Mouse (Mus musculus): Measurements from ENCODE around the gene Arrdc3.

Gene Arrdc3

DNA sequence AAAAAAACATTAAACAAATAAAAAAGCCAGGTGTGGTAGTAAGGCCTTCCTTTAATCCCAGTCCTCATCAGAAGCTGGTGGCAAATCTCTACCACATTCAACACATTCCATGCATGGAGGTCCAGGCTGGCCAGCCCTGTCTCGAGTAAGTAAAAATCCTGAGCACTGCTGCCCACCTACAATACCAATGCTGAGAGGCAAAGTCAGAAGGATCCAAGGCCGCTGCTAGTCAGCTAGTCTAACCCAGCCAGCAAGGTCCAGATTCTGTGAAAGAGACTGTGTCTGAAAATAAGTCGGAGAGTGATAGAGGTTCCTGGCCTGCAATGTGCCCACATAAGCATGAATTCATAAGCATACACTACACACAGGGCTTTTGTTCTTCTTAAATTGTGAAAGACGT is 14.9 kb downstream of the Arrdc3 start:
- ChIA-PET POLR2A (interaction anchor here (0.6 to 11.9 kb wide), 11 partner anchors 11 to 813 kb away, joined by 3 to 220 read pairs (median 7); partner anchors contain the start of genes Arrdc3 (in 4 of the 4), Mblac2 (in 1 of the 4) and Polr3g (in 1 of the 4)), CTCF (no interaction called here)

DNA sequence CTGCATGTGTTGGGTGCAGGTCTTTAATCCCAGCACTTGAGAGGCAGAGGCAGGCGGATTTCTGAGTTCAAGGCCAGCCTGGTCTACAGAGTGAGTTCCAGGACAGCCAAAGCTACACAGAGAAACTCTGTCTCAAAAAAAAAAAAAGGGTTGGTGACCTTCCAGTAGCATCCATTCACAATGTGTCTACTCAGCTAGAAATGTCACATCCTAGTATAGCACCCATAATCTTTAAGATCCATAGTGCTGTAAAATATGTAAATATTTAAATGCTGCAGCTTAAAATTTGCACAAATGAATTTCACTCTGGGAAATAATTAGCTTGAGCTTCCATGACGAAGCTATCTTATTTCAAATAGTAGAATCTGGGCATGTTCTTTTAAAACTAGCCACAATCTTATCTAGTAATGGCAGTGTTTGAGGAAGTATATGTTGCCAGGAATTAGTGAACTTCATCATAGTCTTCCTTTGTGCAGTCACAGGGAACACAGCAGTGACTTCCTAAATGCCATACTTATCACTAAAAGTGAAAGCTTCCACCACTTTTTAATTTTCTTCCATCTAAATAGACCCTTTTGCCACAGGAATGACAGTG is 16.3 kb downstream of the Arrdc3 start:
- ChIA-PET POLR2A (interaction anchor here in 1 of 4 experiments (11.9 kb wide), 1 partner anchor 15 kb away, joined by 220 read pairs; the partner anchor contains the start of gene Arrdc3), CTCF (no interaction called here)

DNA sequence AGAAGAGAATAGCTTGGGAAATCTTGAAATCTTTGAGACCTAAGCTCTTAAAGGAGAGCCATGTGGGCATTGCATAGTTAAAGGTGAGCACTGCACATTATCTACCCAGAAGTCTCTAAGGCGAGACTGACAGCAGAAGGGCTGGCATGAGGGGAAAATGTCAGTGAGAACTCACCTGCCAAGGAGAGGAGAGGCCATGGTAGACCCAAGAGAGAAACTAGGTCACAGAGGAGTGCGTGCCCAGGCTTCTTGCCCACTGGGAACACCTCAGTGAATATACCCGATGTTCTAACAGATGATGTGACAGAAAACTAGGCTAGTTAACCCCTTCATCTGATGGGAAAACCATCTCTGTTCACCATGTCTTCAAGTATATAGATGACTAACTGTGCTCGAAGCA is 18.2 kb downstream of the Arrdc3 start:
- POLR2A ChIA-PET: interaction anchor here in 2 of 4 experiments (1.0 to 11.9 kb wide), 3 partner anchors 17 to 21 kb away, joined by 3 to 220 read pairs (median 3); partner anchors contain the start of gene Arrdc3 (in 2 of the 2)

DNA sequence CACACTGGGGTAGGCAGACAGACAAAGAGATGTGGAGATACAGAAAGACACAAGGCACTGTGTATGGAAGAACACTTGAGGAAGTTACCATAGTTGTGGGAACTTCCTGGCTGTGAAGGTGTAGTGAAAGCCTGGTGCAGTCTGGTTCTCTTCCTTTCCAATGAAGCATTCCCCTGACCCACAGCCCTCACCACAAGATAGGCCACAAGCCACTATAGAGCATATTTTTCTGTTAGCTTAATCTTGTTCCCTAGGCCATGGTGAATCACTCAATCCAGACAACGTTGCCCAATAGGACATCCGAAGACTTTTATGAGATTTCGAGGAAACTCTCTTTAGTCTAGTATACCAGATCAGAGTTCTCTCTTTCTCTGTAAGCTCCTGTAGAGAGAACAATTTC is 19.6 kb downstream of the Arrdc3 start:
- POLR2A ChIA-PET: interaction anchor here in 2 of 4 experiments (0.5 to 2.1 kb wide), 4 partner anchors 8 to 1809 kb away, joined by 3 to 18 read pairs (median 4); partner anchors contain the start of gene Arrdc3 (in 1 of the 2)
- CTCF ChIA-PET: no interaction called here

More for the DNA sequence above, 18.2 kb downstream of the Arrdc3 start:
- CTCF ChIA-PET: no interaction called here

DNA sequence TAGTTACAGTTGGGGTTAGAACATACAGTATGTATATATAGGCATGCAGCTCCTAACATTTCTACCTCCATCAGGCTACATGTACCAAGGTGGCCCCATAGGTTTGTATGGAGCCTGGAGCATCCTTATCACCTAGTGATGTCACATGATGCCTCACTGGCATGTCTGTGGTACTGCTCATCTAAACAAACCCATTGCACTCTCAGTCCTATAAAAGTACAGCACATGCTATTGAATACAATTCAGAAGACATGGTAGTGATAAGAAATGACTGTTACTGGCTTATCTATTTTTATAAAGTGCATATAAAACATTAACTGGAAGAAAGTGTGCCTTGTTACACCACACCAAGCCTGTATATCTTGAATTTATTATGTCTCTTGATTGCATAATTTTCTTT is 30.2 kb downstream of the Arrdc3 start:
- ChIA-PET CTCF (no interaction called here), POLR2A (no interaction called here)

DNA sequence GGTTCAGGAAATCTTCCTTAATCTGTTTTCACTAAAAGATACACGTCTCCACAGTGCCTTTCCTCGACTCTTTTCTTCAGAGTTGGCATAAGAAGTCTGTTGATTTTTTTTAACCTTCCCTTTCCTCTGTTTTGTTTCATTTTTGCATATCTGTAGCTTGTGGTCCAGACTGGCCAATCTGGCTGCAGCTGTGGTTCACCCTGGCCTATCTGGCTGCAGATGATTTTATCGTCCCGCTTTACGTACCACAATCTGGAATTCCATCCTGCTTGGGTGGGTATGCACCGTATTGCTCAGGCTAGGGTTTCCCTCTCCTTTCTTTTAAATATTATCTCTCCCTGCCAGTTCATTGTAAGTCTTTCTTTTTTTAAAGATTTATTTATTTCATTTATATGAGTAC is 37.8 kb downstream of the Arrdc3 start:
- CTCF ChIA-PET: no interaction called here

DNA sequence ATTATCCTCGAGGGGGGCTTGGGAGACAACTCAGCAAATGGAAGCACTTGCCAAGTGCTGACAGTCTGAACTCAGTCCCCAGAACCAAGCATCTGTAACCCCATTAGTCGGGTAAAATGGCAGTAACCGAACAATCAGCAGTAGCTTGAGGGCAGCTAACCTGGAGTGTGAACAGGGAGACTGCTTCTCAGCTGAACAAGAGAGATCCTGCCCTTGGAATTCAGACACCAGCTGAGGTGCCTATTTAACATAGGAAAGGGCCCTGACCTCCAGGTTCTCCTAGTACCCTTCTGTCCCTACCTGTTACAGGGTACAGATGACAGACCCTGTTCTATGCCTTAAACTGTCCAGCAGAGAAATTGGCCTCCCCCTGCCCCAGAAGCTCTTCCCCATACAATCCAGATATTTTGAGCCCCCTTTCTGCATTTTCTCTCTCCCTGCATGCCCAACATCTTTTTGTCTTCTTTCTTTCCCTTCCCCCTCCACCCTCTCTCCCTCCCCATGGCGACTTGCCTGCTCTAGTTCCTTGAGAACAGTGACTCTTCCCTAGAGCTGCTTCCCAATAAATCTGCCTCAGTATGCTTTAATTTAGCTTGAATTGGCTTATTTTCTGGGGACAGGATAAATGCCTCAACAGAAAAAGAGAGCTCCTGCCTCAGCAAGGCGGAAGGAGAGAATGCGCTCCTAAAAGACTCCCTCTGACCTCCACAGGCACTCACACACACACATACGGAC is 38.6 kb downstream of the Arrdc3 start:
- CTCF ChIA-PET: no interaction called here
- POLR2A ChIA-PET: interaction anchor here (0.6 to 5.4 kb wide), 13 partner anchors 10 to 888 kb away, joined by 3 to 34 read pairs (median 5); partner anchors contain the start of gene Arrdc3 (in 3 of the 4)

More for the DNA sequence above, 37.8 kb downstream of the Arrdc3 start:
- POLR2A ChIA-PET: interaction anchor here (1.2 to 5.4 kb wide), 8 partner anchors 13 to 38 kb away, joined by 3 to 34 read pairs (median 9); partner anchors contain the start of gene Arrdc3 (in 2 of the 4)

DNA sequence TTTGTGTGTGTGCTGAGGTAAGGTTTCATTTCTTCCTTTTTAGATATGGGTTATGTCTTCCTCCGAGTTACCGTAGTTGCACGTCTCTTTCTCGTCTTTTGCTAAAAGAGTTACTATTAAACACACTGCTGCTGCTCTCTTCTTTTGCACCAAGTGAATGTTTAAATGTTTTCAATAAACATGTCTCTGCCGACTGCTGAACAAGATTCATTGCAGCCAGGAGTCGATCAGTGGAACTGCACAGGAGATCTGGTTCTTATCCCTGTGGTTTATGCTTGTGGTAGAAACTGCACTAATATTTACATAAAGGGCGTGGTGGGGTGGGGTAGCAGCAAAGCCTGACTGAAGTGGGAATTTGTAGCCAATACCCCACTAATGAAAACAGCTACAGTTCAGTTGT is 45.0 kb downstream of the Arrdc3 start:
- CTCF ChIA-PET: interaction anchor here in 1 of 4 experiments (0.9 kb wide), 1 partner anchor 46 kb away, joined by 3 read pairs; no protein-coding TSS in a partner anchor
- POLR2A ChIA-PET: interaction anchor here in 3 of 4 experiments (0.7 to 2.0 kb wide), 6 partner anchors 31 to 45 kb away, joined by 3 to 9 read pairs (median 4); partner anchors contain the start of gene Arrdc3 (in 2 of the 3)

DNA sequence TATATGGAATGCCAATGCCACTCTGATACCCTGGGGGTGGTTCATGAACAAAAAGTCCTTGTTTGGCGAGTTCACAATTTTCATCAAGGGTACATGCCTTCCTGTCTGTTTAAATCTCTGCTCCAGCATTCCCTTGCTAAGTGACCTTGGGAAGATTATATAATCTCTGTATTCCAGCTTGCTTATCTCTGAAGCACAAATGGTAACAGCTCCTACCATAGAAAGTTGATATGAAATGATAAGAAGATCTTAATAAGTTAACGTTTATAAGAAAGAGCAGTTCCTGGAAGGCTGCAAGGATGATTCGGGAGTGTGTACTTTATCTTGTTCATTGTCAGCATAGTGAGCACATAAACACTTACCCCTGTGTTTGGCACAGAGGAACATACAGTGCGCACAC is 46.8 kb downstream of the Arrdc3 start:
- POLR2A ChIA-PET: no interaction called here
- CTCF ChIA-PET: no interaction called here

DNA sequence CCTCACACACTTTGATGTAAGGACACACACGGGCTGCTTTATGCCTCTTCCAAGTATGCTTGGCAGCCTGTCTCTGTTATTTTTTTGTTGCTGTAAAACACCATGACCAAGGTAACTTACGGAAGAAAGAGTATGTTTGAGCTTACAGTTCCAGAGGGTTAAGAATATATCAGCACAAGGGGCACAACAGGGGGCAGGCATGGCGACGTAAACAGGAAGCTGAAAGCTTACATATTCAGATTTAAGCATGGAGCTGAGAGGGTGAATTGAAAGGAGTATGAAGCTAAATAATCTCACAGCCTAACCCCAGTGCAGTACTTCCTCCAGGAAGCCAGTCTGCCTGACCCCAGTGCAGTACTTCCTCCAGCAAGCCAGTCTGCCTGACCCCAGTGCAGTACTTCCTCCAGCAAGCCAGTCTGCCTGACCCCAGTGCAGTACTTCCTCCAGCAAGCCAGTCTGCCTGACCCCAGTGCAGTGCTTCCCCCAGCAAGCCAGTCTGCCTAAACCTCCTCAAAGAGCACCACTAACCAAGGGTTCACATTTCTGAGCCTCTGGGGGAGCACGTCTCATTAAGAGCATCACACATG is 49.7 kb downstream of the Arrdc3 start:
- ChIA-PET POLR2A (interaction anchor here in 2 of 4 experiments (0.6 to 1.5 kb wide), 2 partner anchors 11 to 48 kb away, joined by 3 read pairs; no protein-coding TSS in a partner anchor), CTCF (no interaction called here)

DNA sequence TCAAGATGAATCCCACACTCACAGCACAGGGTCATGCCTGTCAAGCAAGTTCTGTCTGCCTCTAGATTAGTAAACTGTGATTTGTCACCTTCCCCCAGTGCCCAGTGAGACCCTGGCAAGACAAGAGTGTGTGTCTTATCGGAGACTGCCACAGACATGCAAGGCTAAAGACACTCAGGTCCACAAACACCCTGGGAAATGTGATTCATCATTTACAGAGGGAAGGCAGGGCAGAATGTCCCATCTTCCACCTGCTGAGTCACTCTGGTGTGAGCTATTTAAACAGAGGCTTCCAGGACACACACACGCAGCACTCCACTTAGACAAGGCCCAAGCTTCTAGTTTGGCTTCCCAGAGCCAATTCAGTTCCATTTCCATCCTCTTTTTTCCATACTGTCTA is 53.2 kb downstream of the Arrdc3 start:
- ChIA-PET CTCF (no interaction called here), POLR2A (interaction anchor here in 1 of 4 experiments (1.4 kb wide), 1 partner anchor 49 kb away, joined by 4 read pairs; no protein-coding TSS in a partner anchor)

DNA sequence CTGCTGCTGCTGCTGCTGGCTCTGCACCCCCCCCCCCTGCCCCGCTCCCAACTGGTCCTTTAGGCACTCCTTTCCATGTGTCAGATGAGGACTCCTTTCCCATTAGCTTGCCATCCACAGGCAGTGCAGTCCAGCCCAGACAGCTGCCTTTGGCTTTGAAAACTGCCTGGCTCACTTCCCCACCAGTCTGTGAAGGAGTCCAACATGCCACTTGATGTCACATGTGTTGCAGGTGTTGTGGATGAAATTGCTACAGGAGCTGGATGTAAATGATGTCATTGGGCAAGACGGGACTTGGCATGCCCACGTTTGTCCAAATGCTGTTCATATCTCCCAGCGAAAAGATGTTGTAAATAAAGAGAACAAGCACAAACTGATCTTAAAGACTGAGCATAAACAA is 56.0 kb downstream of the Arrdc3 start:
- CTCF ChIA-PET: no interaction called here
- POLR2A ChIA-PET: interaction anchor here in 1 of 4 experiments (0.8 kb wide), 1 partner anchor 56 kb away, joined by 3 read pairs; the partner anchor contains the start of gene Arrdc3

DNA sequence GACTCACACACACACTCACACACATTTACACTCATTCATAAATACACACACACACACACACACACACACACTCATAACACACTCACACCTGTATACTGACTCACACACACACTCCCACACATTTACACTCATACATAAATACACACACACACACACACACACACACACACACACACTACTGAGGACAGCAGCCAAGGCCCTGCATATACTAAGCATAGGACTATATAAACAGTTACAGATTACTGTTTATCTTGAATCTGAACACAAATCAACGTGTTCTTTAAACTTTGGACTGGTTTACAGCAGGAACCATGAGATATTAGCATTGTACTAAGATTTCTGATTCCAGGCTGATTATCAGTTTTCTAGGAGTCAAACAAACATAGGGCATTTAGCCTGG is 56.7 kb downstream of the Arrdc3 start:
- POLR2A ChIA-PET: interaction anchor here in 1 of 4 experiments (1.2 kb wide), 1 partner anchor 55 kb away, joined by 3 read pairs; no protein-coding TSS in a partner anchor

DNA sequence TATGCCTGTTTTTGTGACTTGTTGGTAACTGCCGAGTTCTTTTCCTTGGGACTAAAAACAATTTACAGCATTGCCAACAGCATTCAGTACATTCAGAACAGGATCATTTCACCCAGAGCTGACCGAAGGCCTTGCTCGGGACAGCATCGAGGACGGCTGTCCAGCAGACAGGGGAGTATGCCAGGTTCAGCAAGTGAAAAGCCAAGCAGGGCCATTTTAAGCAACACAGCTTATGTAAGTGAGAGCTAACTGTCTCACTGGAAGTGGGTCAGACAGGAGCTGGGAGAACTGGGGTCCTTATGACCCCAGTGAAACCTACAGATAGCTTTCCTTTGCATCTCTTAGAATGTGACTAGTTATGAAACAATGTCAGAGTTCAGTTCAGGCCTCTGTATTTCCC is 57.2 kb downstream of the Arrdc3 start:
- ChIA-PET POLR2A (interaction anchor here in 1 of 4 experiments (1.2 kb wide), 1 partner anchor 55 kb away, joined by 3 read pairs; no protein-coding TSS in a partner anchor), CTCF (interaction anchor here in 1 of 4 experiments (0.5 kb wide), 1 partner anchor 47 kb away, joined by 4 read pairs; no protein-coding TSS in a partner anchor)

More for the DNA sequence above, 56.7 kb downstream of the Arrdc3 start:
- CTCF ChIA-PET: no interaction called here

DNA sequence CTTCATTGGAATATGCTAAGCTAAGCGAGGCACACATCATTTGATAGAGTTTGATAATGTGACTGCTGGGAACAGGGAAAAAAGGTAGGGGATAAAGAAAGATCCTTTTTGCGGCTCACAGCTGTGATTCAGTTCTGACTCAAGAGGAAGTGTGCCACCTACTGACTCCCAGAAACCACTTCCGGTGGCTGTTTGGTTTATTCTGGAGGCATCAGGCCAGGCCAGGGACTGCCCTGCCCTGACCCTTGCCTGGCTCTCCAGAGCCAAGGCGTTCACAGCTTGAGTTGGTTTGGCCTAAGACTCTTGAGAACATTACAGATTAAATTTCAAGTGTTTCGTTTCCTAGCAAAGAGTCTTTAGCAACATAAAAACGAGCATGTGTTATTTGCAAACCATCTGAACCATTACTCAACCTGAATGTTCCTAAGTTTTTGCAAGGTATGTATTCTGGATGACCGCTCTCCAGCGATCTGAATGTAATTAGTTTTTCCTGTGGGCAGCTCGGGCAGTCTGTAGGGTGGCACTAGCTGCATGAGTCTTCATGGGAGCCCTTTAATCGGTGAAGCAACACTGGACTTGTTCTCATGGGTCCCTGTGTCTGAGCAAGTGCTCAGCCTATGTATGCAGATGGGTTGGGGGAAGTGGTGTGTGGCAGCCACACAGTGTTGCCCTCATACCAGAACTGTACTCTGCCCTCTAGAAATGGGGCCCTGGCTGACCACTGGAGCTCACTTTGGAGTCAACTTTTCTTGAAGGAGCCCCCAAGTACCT is 57.9 kb downstream of the Arrdc3 start:
- CTCF ChIA-PET: interaction anchor here in 1 of 4 experiments (0.5 to 0.6 kb wide), 2 partner anchors 47 to 194 kb away, joined by 3 to 4 read pairs; no protein-coding TSS in a partner anchor
- POLR2A ChIA-PET: interaction anchor here in 1 of 4 experiments (0.6 to 1.2 kb wide), 2 partner anchors 56 to 766 kb away, joined by 3 to 5 read pairs; no protein-coding TSS in a partner anchor

DNA sequence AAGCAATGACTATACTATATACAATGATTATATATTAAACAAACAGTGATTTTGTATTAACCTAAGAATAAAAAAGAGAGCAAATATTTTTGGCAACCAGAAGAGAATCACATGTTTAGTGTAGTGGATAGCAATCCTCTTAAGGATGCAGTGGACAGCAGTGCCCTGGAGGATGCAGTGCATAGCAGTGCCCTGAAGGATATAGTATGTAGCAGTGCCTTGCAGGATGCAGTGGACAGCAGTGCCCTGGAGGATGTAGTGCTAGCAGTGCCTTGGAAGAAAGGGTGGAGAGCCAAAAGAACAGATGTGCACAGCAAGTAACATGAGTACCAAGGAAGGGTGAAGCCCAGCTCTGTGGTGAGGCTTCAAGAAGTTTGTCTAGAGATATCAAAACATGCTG is 61.3 kb downstream of the Arrdc3 start:
- ChIA-PET POLR2A (no interaction called here), CTCF (no interaction called here)

Measured in embryonic stem cell, embryonic (primary cell).